Mouse (Mus musculus) CH12.LX (cell line): Measurements from ENCODE around the gene Ncor2. TPM values are rescaled to one million over a fixed set of nuclear protein-coding genes. Genes with fewer than 3 reads are reported as not detected.

Source experiments
- DNase-seq: peaks from one replicate; pipeline ENCODE4 v3.0.0-alpha.2; 2013; ENCODE audit errors: extremely low read depth
- H3K27ac ChIP-seq: 2 replicates; pipeline ENCODE4 v1.5.1; 2012; ENCODE audit warnings: low read depth, mild to moderate bottlenecking, control low read depth, moderate library complexity; ENCODE audit not compliant: insufficient read depth
- H3K27me3 ChIP-seq: replicated peaks from 2 replicates; pipeline ENCODE3; 2012; ENCODE audit warnings: inconsistent platforms
- H3K36me3 ChIP-seq, 2 experiments: replicated peaks in 1 of 2; 2 replicates each; pipeline versions ENCODE3 to v1.6.1; 2012; ENCODE audit warnings: inconsistent platforms in 1 of 2, low read length in 1 of 2, mild to moderate bottlenecking in 1 of 2, mixed read lengths in 1 of 2, moderate library complexity in 1 of 2; ENCODE audit not compliant: control insufficient read depth in 1 of 2, insufficient read depth in 1 of 2
- H3K4me1 ChIP-seq, 2 experiments: 2 replicates each; pipeline ENCODE4 v1.6.1; 2012; ENCODE audit warnings: inconsistent platforms in 1 of 2, moderate library complexity in 1 of 2; ENCODE audit not compliant: insufficient read depth in 2 of 2, control insufficient read depth in 1 of 2
- H3K4me2 ChIP-seq: 2 replicates; pipeline ENCODE4 v1.6.1; 2012; ENCODE audit warnings: low read depth, mild to moderate bottlenecking, control low read depth; ENCODE audit not compliant: poor library complexity, insufficient read depth, severe bottlenecking
- H3K4me3 ChIP-seq, 3 experiments: fragments of 150-350 bp in 1 of 3; sonication (generic) in 1 of 3; replicated peaks in 1 of 3; 2 replicates each; pipeline versions ENCODE3 to v1.5.1; 2011 to 2012; ENCODE audit warnings: low read depth in 2 of 3, low read length in 2 of 3, mild to moderate bottlenecking in 2 of 3, moderate library complexity in 2 of 3, control low read depth in 1 of 3, improper control_type of control experiment in 1 of 3, inconsistent platforms in 1 of 3, mixed read lengths in 1 of 3; ENCODE audit not compliant: poor library complexity in 1 of 3
- H3K79me2 ChIP-seq: replicated peaks from 2 replicates; pipeline ENCODE4 v1.6.1; 2012; ENCODE audit warnings: mild to moderate bottlenecking, moderate library complexity; ENCODE audit not compliant: control insufficient read depth, poor library complexity, insufficient read depth, severe bottlenecking; ENCODE audit errors: extremely low read depth
- H3K9ac ChIP-seq: 2 replicates; pipeline ENCODE4 v1.6.1; 2012; ENCODE audit warnings: low read depth, mild to moderate bottlenecking, control low read depth, moderate library complexity; ENCODE audit not compliant: insufficient read depth
- H3K9me3 ChIP-seq: replicated peaks from 2 replicates; pipeline ENCODE3; 2012; ENCODE audit warnings: low read length, inconsistent platforms, mixed read lengths
- BHLHE40 ChIP-seq: IDR thresholded peaks from 2 replicates; pipeline ENCODE4 v1.6.1; 2011; ENCODE audit warnings: mild to moderate bottlenecking, low read depth, low read length, improper control_type of control experiment
- CHD1 ChIP-seq: IDR thresholded peaks from 2 replicates; pipeline ENCODE4 v1.6.1; 2012; ENCODE audit warnings: low read depth, low read length, improper control_type of control experiment, inconsistent platforms
- CHD2 ChIP-seq: IDR thresholded peaks from 2 replicates; pipeline ENCODE4 v1.6.1; 2011; ENCODE audit warnings: low read length, improper control_type of control experiment
- CTCF ChIP-seq, 2 experiments: IDR thresholded peaks in 1 of 2; conservative IDR thresholded peaks in 1 of 2; 2 replicates each; pipeline ENCODE4 v1.5.1; 2011 to 2012; ENCODE audit warnings: low read depth in 2 of 2, low read length in 2 of 2, improper control_type of control experiment in 1 of 2, inconsistent platforms in 1 of 2, mild to moderate bottlenecking in 1 of 2, moderate library complexity in 1 of 2
- E2F4 ChIP-seq: IDR thresholded peaks from 2 replicates; pipeline ENCODE4 v1.6.1; 2011; ENCODE audit warnings: low read depth, low read length, improper control_type of control experiment; ENCODE audit not compliant: insufficient replicate concordance
- ELF1 ChIP-seq: IDR thresholded peaks from 2 replicates; pipeline ENCODE4 v1.6.1; 2014; ENCODE audit warnings: low read depth, mild to moderate bottlenecking, inconsistent platforms, low read length, improper control_type of control experiment
- EP300 ChIP-seq: IDR thresholded peaks from 2 replicates; pipeline ENCODE4 v1.6.1; 2011; ENCODE audit warnings: low read length, improper control_type of control experiment
- ETS1 ChIP-seq: conservative IDR thresholded peaks from 2 replicates; pipeline ENCODE4 v1.6.1; 2012; ENCODE audit warnings: low read depth, mild to moderate bottlenecking, inconsistent platforms, low read length, improper control_type of control experiment, moderate library complexity
- GABPA ChIP-seq: IDR thresholded peaks from 2 replicates; pipeline ENCODE4 v1.6.1; 2012; ENCODE audit warnings: low read depth, low read length, improper control_type of control experiment, inconsistent platforms; ENCODE audit not compliant: insufficient replicate concordance
- HCFC1 ChIP-seq: IDR thresholded peaks from 2 replicates; pipeline ENCODE4 v1.6.1; 2012; ENCODE audit warnings: low read depth, mild to moderate bottlenecking, inconsistent platforms, low read length, improper control_type of control experiment
- IRF4 ChIP-seq: IDR thresholded peaks from 2 replicates; pipeline ENCODE4 v1.6.1; 2014; ENCODE audit warnings: low read depth, mild to moderate bottlenecking, inconsistent platforms, low read length, improper control_type of control experiment
- JUN ChIP-seq: IDR thresholded peaks from 2 replicates; pipeline ENCODE4 v1.6.1; 2011; ENCODE audit warnings: low read depth, mild to moderate bottlenecking, low read length, improper control_type of control experiment, moderate library complexity; ENCODE audit not compliant: insufficient read depth
- JUND ChIP-seq: conservative IDR thresholded peaks from 2 replicates; pipeline ENCODE4 v1.6.1; 2011; ENCODE audit warnings: low read depth, low read length, improper control_type of control experiment
- KAT2A ChIP-seq: IDR thresholded peaks from 2 replicates; pipeline ENCODE4 v1.6.1; 2012; ENCODE audit warnings: low read length, improper control_type of control experiment, inconsistent platforms; ENCODE audit not compliant: insufficient replicate concordance
- MAFK ChIP-seq: IDR thresholded peaks from 2 replicates; pipeline ENCODE4 v1.6.1; 2011; ENCODE audit warnings: low read length, improper control_type of control experiment; ENCODE audit not compliant: insufficient replicate concordance
- MAX ChIP-seq: IDR thresholded peaks from 2 replicates; pipeline ENCODE4 v1.6.1; 2011; ENCODE audit warnings: low read length, improper control_type of control experiment
- MAZ ChIP-seq: IDR thresholded peaks from 2 replicates; pipeline ENCODE4 v1.6.1; 2012; ENCODE audit warnings: low read depth, mild to moderate bottlenecking, inconsistent platforms, low read length, improper control_type of control experiment, moderate library complexity
- MEF2A ChIP-seq: IDR thresholded peaks from 2 replicates; pipeline ENCODE4 v1.6.1; 2014; ENCODE audit warnings: low read depth, mild to moderate bottlenecking, inconsistent platforms, low read length, improper control_type of control experiment, borderline replicate concordance
- MXI1 ChIP-seq: IDR thresholded peaks from 2 replicates; pipeline ENCODE4 v1.6.1; 2011; ENCODE audit warnings: mild to moderate bottlenecking, low read depth, low read length, improper control_type of control experiment
- MYC ChIP-seq: IDR thresholded peaks from 2 replicates; pipeline ENCODE4 v1.6.1; 2011; ENCODE audit warnings: low read depth, mild to moderate bottlenecking, improper control_type of control experiment, low read length
- NELFE ChIP-seq: IDR thresholded peaks from 2 replicates; pipeline ENCODE4 v1.6.1; 2011; ENCODE audit warnings: low read depth, low read length, improper control_type of control experiment
- NRF1 ChIP-seq: IDR thresholded peaks from 2 replicates; pipeline ENCODE4 v1.6.1; 2014; ENCODE audit warnings: low read depth, mild to moderate bottlenecking, inconsistent platforms, low read length, improper control_type of control experiment, moderate library complexity
- PAX5 ChIP-seq: IDR thresholded peaks from 2 replicates; pipeline ENCODE4 v1.6.1; 2012; ENCODE audit warnings: low read length, inconsistent platforms, mixed read lengths
- POLR2A ChIP-seq: IDR thresholded peaks from 2 replicates; pipeline ENCODE4 v1.6.1; 2011; ENCODE audit warnings: low read depth, mild to moderate bottlenecking, improper control_type of control experiment, low read length
- POLR2AphosphoS2 ChIP-seq: IDR thresholded peaks from 2 replicates; pipeline ENCODE4 v1.6.1; 2011; ENCODE audit warnings: low read depth, low read length, improper control_type of control experiment
- RAD21 ChIP-seq: IDR thresholded peaks from 2 replicates; pipeline ENCODE4 v1.6.1; 2011; ENCODE audit warnings: low read depth, mild to moderate bottlenecking, low read length, improper control_type of control experiment, moderate library complexity
- RCOR1 ChIP-seq: conservative IDR thresholded peaks from 2 replicates; pipeline ENCODE4 v1.6.1; 2012; ENCODE audit warnings: low read depth, mild to moderate bottlenecking, inconsistent platforms, low read length, improper control_type of control experiment
- SIN3A ChIP-seq: IDR thresholded peaks from 2 replicates; pipeline ENCODE4 v1.6.1; 2012; ENCODE audit warnings: low read length, improper control_type of control experiment, inconsistent platforms
- SMC3 ChIP-seq: IDR thresholded peaks from 2 replicates; pipeline ENCODE4 v1.6.1; 2011; ENCODE audit warnings: low read depth, low read length, improper control_type of control experiment
- TBP ChIP-seq: conservative IDR thresholded peaks from 2 replicates; pipeline ENCODE4 v1.6.1; 2011; ENCODE audit warnings: low read depth, low read length, improper control_type of control experiment
- TCF12 ChIP-seq: IDR thresholded peaks from 2 replicates; pipeline ENCODE4 v1.6.1; 2014; ENCODE audit warnings: low read depth, mild to moderate bottlenecking, inconsistent platforms, low read length, improper control_type of control experiment
- UBTF ChIP-seq: IDR thresholded peaks from 2 replicates; pipeline ENCODE4 v1.6.1; 2012; ENCODE audit warnings: low read depth, mild to moderate bottlenecking, inconsistent platforms, low read length, improper control_type of control experiment, moderate library complexity
- USF1 ChIP-seq: IDR thresholded peaks from 2 replicates; pipeline ENCODE4 v1.6.1; 2014; ENCODE audit warnings: low read depth, mild to moderate bottlenecking, inconsistent platforms, low read length, improper control_type of control experiment
- USF2 ChIP-seq: conservative IDR thresholded peaks from 2 replicates; pipeline ENCODE4 v1.6.1; 2011; ENCODE audit warnings: low read depth, low read length, improper control_type of control experiment
- ZC3H11A ChIP-seq: IDR thresholded peaks from 2 replicates; pipeline ENCODE4 v1.6.1; 2012; ENCODE audit warnings: low read depth, mild to moderate bottlenecking, inconsistent platforms, low read length, improper control_type of control experiment
- ZKSCAN1 ChIP-seq: IDR thresholded peaks from 2 replicates; pipeline ENCODE4 v1.6.1; 2012; ENCODE audit warnings: low read depth, inconsistent platforms, low read length, improper control_type of control experiment, borderline replicate concordance
- ZMIZ1 ChIP-seq: IDR thresholded peaks from 2 replicates; pipeline ENCODE4 v1.6.1; 2012; ENCODE audit warnings: low read depth, mild to moderate bottlenecking, inconsistent platforms, low read length, improper control_type of control experiment
- ZNF384 ChIP-seq: IDR thresholded peaks from 2 replicates; pipeline ENCODE4 v1.6.1; 2012; ENCODE audit warnings: low read depth, low read length, improper control_type of control experiment, inconsistent platforms
- dilution Hi-C: fragments of 300-500 bp; cut with MboI; formaldehyde crosslinking; loops from 2 replicates; pipeline ENCODE4 v1.14.3; 2020; ENCODE audit warnings: low sequenced_read_pairs; ENCODE audit not compliant: extremely low pct_unique_long_range_greater_than_20kb, extremely low pct_ligation_motif_present
- in situ Hi-C: fragments of 300-500 bp; cut with MboI; formaldehyde crosslinking; loops from 3 replicates; pipeline ENCODE4 v1.14.3; 2019; ENCODE audit warnings: low sequenced_read_pairs, low pct_ligation_motif_present, low pct_unique_long_range_greater_than_20kb, mixed read lengths
- polyA plus RNA-seq: library from polyadenylated mRNA; unstranded; fragments of >175 nt; gene quantifications from 2 replicates; pipeline ENCODE4 v1.2.1, GENCODE M21; 2012; ENCODE audit warnings: low read depth; ENCODE audit not compliant: insufficient read length
- total RNA-seq, 2 experiments: library from RNA; depleted of rRNA; stranded (reverse); fragments of 300-350 nt in 1 of 2; fragments of >200 nt in 1 of 2; gene quantifications; 2 replicates each; pipeline ENCODE4 v1.2.3; 2012 to 2014

Ncor2 gene
- total and polyA plus RNA-seq, 3 experiments, result 3.9 to 44.7 (median 10.8) TPM

GRCm38 (mm10) chr5:125052603-125053488 lies 126.2 kb downstream of the Ncor2 start:
- dilution Hi-C loops, result no loop called here
- no peak overlapping the region for H3K9ac ChIP-seq
- DNase-seq, result peak; percentile 97
- peaks cover 35 to 84% of the 10 kb centered on the region in 2 experiments for H3K36me3 ChIP-seq
- TF ChIP-seq POLR2A (peak; percentile 56), KAT2A (peak; percentile 95), TBP (no peak), POLR2AphosphoS2 (peak; percentile 51; the same call in 1 of the 2 replicates), TCF12 (peak; percentile 77), ZC3H11A (no peak), HCFC1 (peak; percentile 64), CTCF (conservative IDR thresholded peaks at IDR 0.05 in 1 of 2, IDR thresholded peaks at IDR 0.05 in 1 of 2; ENCODE audit: low read depth in 2 of 2, low read length in 2 of 2) (peak in 1 of 2 experiments; percentile 36; a peak in 2 of 4 replicates), E2F4 (no peak), ZKSCAN1 (no peak), GABPA (no peak), USF2 (no peak; the same call in 1 of the 2 replicates), ZMIZ1 (no peak; the same call in 1 of the 2 replicates), EP300 (peak; percentile 83), JUN (peak; percentile 64; the same call in 1 of the 2 replicates), USF1 (no peak), PAX5 (no peak), CHD2 (peak; percentile 92), MXI1 (peak; percentile 48), ETS1 (peak; percentile 93), MAX (0 out of 2 replicates have a peak, but pooled peaks have one; percentile 43), IRF4 (peak; percentile 82), MYC (peak; percentile 74), JUND (peak; percentile 54; the same call in 1 of the 2 replicates), NRF1 (no peak), ZNF384 (no peak; the same call in 1 of the 2 replicates), SIN3A (peak; percentile 77), UBTF (no peak), ELF1 (peak; percentile 84), RAD21 (peak; percentile 32), MEF2A (peak; percentile 82), RCOR1 (0 out of 2 replicates have a peak, but pooled peaks have one; percentile 66), NELFE (peak; percentile 21; the same call in 1 of the 2 replicates), CHD1 (no peak), SMC3 (peak; percentile 34), MAFK (peak; percentile 54; the same call in 1 of the 2 replicates), BHLHE40 (peak; percentile 68), MAZ (no peak)
- no peaks in the 10 kb centered on the region for H3K79me2 ChIP-seq
- H3K27ac ChIP-seq, result peak overlapping the region; percentile 97
- no peaks in the 10 kb centered on the region for H3K27me3 ChIP-seq
- H3K4me3 ChIP-seq, result peak overlapping the region in 1 of 3 experiments; percentile 25
- H3K4me2 ChIP-seq, result peak overlapping the region; percentile 32
- peaks cover 44 to 78% of the 10 kb centered on the region in 2 experiments for H3K4me1 ChIP-seq
- in situ Hi-C loops, result no loop called here
- H3K9me3 ChIP-seq, result no peaks in the 10 kb centered on the region
